Mouse (Mus musculus): ENCODE results near the gene Primpol. TPM values are rescaled to one million over a fixed set of nuclear protein-coding genes. Genes with fewer than 3 reads are reported as not detected.

Primpol gene
- polyA plus RNA-seq, 1 experiment from 2014 or later = 7.9 TPM

DNA sequence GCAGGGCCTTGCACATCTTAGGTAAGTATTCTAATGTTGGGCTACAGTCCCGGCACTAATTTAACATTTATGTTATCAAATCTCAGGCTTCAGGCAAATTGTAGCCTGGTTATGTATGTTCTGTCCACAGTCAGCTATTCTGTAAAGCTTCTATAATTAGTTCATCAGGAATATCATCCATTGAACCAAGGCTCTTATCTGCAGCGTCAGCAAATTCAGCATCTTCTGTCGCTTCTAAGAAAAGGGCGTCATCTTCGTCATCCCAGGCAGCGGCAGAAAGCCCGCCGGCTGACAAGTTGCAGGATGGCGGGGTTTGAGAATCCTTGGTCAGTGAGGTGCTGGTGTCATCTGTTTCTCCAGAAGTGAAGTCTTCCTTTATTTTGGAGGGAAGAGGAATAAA is 38.2 kb downstream of the Primpol start:
- peaks cover 55% of the 10 kb centered on the region for H3K36me3 ChIP-seq (ENCODE audit: control insufficient read depth, insufficient read depth)
- H3K9me3 ChIP-seq (replicated peaks; ENCODE audit: control insufficient read depth, low read length) = no peaks in the 10 kb centered on the region
- no peak overlapping the region for H3K27ac ChIP-seq (ENCODE audit: low read length)
- no peaks in the 10 kb centered on the region for H3K4me1 ChIP-seq (ENCODE audit: control insufficient read depth, low read depth, low read length)
- no peak for ATAC-seq (ENCODE audit: low read depth)
- no peaks in the 10 kb centered on the region for H3K27me3 ChIP-seq (ENCODE audit: control insufficient read depth, insufficient read depth, low read depth, low read length)
- no peak overlapping the region for H3K4me2 ChIP-seq (ENCODE audit: low read depth, low read length)
- H3K4me3 ChIP-seq (ENCODE audit: low read depth, low read length) = no peak overlapping the region
- WGBS (ENCODE audit: insufficient replicate concordance) = 84% methylated on average over 9 of the region's 9 CpGs
- no peak overlapping the region for H3K9ac ChIP-seq (ENCODE audit: low read depth, low read length)

DNA sequence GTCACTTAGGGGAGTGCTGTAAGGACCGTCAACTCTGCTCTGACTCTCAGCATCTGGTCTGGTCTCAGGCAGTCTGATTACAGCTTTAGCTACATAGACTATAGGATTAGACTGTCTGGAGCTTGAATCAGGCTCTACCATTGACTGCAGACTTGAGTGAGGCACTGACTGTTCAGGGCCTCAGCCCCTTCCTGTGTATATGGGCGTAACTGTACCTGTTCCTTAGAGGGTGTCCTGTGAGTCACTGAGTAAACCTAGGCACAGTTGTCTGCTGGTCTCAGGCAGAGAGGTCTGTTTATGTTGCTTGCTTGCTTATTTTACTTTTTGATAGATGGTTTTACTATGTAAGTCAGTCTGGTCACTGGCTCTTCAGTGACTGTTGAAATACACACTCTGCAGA is 43.0 kb downstream of the Primpol start:
- H3K9ac ChIP-seq (ENCODE audit: low read depth, low read length) = no peak overlapping the region
- no peaks in the 10 kb centered on the region for H3K4me1 ChIP-seq (ENCODE audit: control insufficient read depth, low read depth, low read length)
- ATAC-seq (ENCODE audit: low read depth) = no peak
- H3K9me3 ChIP-seq (replicated peaks; ENCODE audit: control insufficient read depth, low read length) = no peaks in the 10 kb centered on the region
- no peak overlapping the region for H3K4me2 ChIP-seq (ENCODE audit: low read depth, low read length)
- whole genome bisulfite sequencing (ENCODE audit: insufficient replicate concordance) = 82% methylated on average over 2 of the region's 2 CpGs
- H3K27me3 ChIP-seq (ENCODE audit: control insufficient read depth, insufficient read depth, low read depth, low read length) = no peaks in the 10 kb centered on the region
- peaks cover 44% of the 10 kb centered on the region for H3K36me3 ChIP-seq (ENCODE audit: control insufficient read depth, insufficient read depth)
- no peak overlapping the region for H3K4me3 ChIP-seq (ENCODE audit: low read depth, low read length)
- no peak overlapping the region for H3K27ac ChIP-seq (ENCODE audit: low read length)

DNA sequence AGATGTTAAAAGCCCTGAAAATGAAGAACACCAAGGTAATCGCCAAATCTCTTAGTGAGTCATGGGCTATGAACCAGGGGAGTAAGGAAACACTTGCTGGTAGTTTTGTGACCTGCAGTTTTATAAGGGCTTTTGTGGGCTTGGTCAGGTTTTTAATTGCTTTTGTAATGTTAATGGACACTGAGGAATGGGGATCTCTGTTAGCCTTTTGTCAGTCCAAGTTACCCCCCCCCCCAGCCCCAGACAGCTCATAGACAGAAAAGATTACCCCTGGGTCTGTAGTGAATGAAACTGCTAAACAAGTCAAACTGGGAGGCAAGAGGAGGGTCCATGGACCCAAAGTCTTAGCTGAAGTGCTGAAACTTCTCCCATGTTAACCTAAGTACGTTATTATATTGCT is 43.6 kb downstream of the Primpol start:
- peaks cover 39% of the 10 kb centered on the region for H3K36me3 ChIP-seq (ENCODE audit: control insufficient read depth, insufficient read depth)
- no peaks in the 10 kb centered on the region for H3K9me3 ChIP-seq (replicated peaks; ENCODE audit: control insufficient read depth, low read length)
- no peak overlapping the region for H3K4me3 ChIP-seq (ENCODE audit: low read depth, low read length)
- 87% methylated on average over 2 of the region's 2 CpGs for WGBS (ENCODE audit: insufficient replicate concordance)
- H3K4me2 ChIP-seq (ENCODE audit: low read depth, low read length) = no peak overlapping the region
- H3K27ac ChIP-seq (ENCODE audit: low read length) = no peak overlapping the region
- no peak overlapping the region for H3K9ac ChIP-seq (ENCODE audit: low read depth, low read length)
- no peaks in the 10 kb centered on the region for H3K27me3 ChIP-seq (ENCODE audit: control insufficient read depth, insufficient read depth, low read depth, low read length)
- H3K4me1 ChIP-seq (ENCODE audit: control insufficient read depth, low read depth, low read length) = no peaks in the 10 kb centered on the region
- no peak for ATAC-seq (ENCODE audit: low read depth)

DNA sequence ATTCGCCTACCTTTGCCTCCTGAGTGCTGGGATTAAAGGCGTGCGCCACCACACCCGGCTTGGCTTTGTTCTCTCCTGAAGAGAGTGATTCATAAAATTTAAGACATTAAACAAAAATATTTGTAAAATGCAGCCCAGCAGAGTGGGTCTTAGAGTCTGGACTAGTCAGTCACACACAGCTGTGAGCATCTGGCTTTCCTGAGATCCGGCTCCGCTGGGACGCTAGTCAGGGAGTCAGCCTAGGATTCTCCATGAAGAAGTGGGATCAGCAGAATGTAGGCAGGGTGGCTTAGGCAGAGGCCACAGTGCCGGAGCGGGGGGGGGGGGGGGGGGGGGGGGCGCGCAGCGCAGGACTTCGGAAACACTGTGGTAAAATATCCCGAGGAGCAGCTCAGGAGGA is 46.3 kb downstream of the Primpol start:
- Histone ChIP-seq H3K9ac (ENCODE audit: low read depth, low read length) (no peak overlapping the region), H3K4me2 (ENCODE audit: low read depth, low read length) (no peak overlapping the region), H3K27ac (ENCODE audit: low read length) (no peak overlapping the region), H3K27me3 (ENCODE audit: control insufficient read depth, insufficient read depth, low read depth, low read length) (no peaks in the 10 kb centered on the region), H3K4me3 (ENCODE audit: low read depth, low read length) (no peak overlapping the region), H3K36me3 (ENCODE audit: control insufficient read depth, insufficient read depth) (peaks cover 20% of the 10 kb centered on the region), H3K4me1 (ENCODE audit: control insufficient read depth, low read depth, low read length) (no peaks in the 10 kb centered on the region), H3K9me3 (replicated peaks; ENCODE audit: control insufficient read depth, low read length) (no peaks in the 10 kb centered on the region)
- ATAC-seq (ENCODE audit: low read depth) = no peak
- 91% methylated on average over 8 of the region's 14 CpGs for WGBS (ENCODE audit: insufficient replicate concordance)

DNA sequence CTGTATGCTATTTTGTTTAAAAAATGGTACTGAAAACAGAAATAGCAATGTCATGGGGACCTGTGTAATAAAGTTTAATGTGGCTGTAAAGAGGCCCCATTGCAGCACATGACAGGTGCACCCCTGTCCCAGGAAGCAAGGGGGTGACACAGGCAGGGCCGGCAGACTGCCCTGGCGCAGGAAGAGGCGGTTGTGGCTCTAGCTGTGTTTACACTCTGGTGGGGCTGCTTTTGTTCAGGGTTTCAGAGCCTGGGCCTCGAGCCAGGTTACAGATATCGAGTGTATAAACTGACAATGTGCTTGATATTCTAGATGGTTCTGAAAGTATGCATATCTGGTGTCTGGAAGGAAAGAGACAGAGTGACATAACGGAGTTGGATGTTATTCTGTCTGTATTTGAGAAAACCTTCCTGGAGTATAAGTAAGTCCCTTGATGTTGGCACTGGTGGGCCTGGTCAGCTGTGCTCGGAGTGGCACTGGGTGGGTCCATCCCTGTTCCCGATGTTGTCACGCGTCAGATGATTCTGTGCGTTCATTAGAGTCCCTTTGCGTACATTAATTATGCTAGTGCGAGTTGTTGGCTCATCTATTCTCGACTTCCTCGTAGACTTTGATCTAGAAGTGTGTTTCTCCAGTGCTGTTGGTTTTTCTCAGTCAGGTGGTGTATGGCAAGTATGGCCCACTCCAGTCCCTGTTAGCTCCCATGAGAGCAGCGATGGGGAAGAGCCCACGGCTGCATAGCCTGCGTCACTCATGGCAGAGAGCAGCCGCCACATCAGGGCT is 47.2 kb downstream of the Primpol start:
- 88% methylated on average over 19 of the region's 19 CpGs for WGBS (ENCODE audit: insufficient replicate concordance)
- Histone ChIP-seq H3K36me3 (ENCODE audit: control insufficient read depth, insufficient read depth) (peaks cover 18% of the 10 kb centered on the region), H3K27ac (ENCODE audit: low read length) (no peak overlapping the region), H3K4me1 (ENCODE audit: control insufficient read depth, low read depth, low read length) (no peaks in the 10 kb centered on the region), H3K9me3 (replicated peaks; ENCODE audit: control insufficient read depth, low read length) (no peaks in the 10 kb centered on the region), H3K4me2 (ENCODE audit: low read depth, low read length) (no peak overlapping the region), H3K27me3 (ENCODE audit: control insufficient read depth, insufficient read depth, low read depth, low read length) (no peaks in the 10 kb centered on the region), H3K9ac (ENCODE audit: low read depth, low read length) (no peak overlapping the region), H3K4me3 (ENCODE audit: low read depth, low read length) (no peak overlapping the region)
- ATAC-seq (ENCODE audit: low read depth) = no peak

DNA sequence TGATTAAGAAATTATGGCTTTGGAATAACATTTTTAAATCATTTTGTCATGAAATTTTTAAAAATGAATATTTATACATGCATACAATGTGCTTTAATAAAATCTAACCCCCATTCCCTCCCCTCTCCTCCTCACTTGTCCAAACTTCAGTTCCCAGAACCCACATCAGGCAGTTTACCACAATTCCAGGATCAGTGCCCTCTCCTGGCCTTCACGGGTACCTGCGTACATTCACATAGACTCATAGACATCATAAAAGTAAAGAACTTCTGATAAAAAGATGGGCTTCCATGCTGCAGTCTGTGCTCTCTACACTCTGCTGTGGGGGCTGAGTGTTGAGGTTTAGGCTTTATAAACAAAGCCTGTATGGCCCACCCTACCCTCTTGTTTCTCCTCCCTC is 48.1 kb downstream of the Primpol start:
- peaks cover 14% of the 10 kb centered on the region for H3K36me3 ChIP-seq (ENCODE audit: control insufficient read depth, insufficient read depth)
- 79% methylated on average over 2 of the region's 2 CpGs for WGBS (ENCODE audit: insufficient replicate concordance)
- H3K4me1 ChIP-seq (ENCODE audit: control insufficient read depth, low read depth, low read length) = no peaks in the 10 kb centered on the region
- H3K27me3 ChIP-seq (ENCODE audit: control insufficient read depth, insufficient read depth, low read depth, low read length) = no peaks in the 10 kb centered on the region
- ATAC-seq (ENCODE audit: low read depth) = no peak
- no peak overlapping the region for H3K4me2 ChIP-seq (ENCODE audit: low read depth, low read length)
- no peak overlapping the region for H3K9ac ChIP-seq (ENCODE audit: low read depth, low read length)
- H3K27ac ChIP-seq (ENCODE audit: low read length) = no peak overlapping the region
- no peak overlapping the region for H3K4me3 ChIP-seq (ENCODE audit: low read depth, low read length)
- H3K9me3 ChIP-seq (replicated peaks; ENCODE audit: control insufficient read depth, low read length) = no peaks in the 10 kb centered on the region

DNA sequence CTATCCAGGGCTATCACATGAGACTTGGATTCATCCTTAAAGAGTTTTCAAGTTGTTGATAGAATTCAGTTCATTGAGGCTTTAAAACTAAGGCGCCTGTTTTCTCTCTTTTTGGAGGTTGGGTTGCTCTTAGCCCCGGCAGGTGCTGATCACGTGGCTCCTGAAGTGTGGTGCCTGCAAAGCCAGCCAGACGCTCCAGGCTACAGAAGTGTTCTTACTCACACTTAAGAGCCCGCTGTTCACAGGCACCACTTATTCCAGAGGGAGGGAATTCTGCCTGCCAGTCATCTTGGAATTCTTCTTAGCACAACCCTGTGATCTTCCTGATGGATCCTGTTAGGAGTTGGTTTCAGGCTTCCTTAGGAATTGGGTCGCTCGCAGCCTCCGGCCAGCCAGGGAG is 49.1 kb downstream of the Primpol start:
- H3K9me3 ChIP-seq (replicated peaks; ENCODE audit: control insufficient read depth, low read length) = no peaks in the 10 kb centered on the region
- ATAC-seq (ENCODE audit: low read depth) = no peak

DNA sequence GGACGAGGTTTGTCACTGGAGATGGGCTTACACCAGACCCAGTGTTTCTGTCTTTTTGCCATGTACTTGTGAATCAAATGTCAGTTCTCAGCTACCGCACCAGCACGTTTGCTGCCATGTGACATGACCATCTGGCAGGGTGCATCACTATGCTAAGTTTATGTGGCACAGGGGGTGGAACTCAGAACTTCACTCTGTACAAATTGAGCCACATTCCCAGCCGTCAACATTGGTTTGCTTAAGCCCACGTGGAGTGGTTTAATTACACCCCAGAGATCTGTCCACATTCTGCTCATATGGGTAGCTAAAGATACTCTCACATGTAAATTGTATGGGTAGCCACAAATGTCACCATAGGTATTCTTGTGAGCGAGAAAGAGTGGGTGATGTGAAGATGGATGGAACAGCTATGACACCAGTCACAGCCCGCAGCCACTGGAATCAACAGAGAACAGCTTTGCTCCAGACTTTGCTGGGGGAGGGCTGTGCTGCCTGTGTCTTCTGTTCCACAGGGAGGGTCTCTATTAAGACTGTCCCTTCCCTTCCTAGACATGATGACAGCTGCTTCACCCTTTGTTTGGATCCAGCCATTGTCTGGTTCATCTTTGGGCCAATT is 50.0 kb downstream of the Primpol start:
- H3K4me2 ChIP-seq (ENCODE audit: low read depth, low read length) = no peak overlapping the region
- ATAC-seq (ENCODE audit: low read depth) = no peak
- H3K4me3 ChIP-seq (ENCODE audit: low read depth, low read length) = no peak overlapping the region
- H3K27ac ChIP-seq (ENCODE audit: low read length) = no peak overlapping the region
- no peak overlapping the region for H3K9ac ChIP-seq (ENCODE audit: low read depth, low read length)
- peaks cover 17% of the 10 kb centered on the region for H3K36me3 ChIP-seq (ENCODE audit: control insufficient read depth, insufficient read depth)
- H3K9me3 ChIP-seq (replicated peaks; ENCODE audit: control insufficient read depth, low read length) = no peaks in the 10 kb centered on the region
- H3K4me1 ChIP-seq (ENCODE audit: control insufficient read depth, low read depth, low read length) = no peaks in the 10 kb centered on the region
- 74% methylated on average over 7 of the region's 7 CpGs for WGBS (ENCODE audit: insufficient replicate concordance)
- no peaks in the 10 kb centered on the region for H3K27me3 ChIP-seq (ENCODE audit: control insufficient read depth, insufficient read depth, low read depth, low read length)

More for the DNA sequence above, 49.1 kb downstream of the Primpol start:
- Histone ChIP-seq H3K4me2 (ENCODE audit: low read depth, low read length) (no peak overlapping the region), H3K4me3 (ENCODE audit: low read depth, low read length) (no peak overlapping the region), H3K4me1 (ENCODE audit: control insufficient read depth, low read depth, low read length) (no peaks in the 10 kb centered on the region), H3K27ac (ENCODE audit: low read length) (no peak overlapping the region), H3K27me3 (ENCODE audit: control insufficient read depth, insufficient read depth, low read depth, low read length) (no peaks in the 10 kb centered on the region), H3K9ac (ENCODE audit: low read depth, low read length) (no peak overlapping the region), H3K36me3 (ENCODE audit: control insufficient read depth, insufficient read depth) (peaks cover 8% of the 10 kb centered on the region)
- WGBS (ENCODE audit: insufficient replicate concordance) = 87% methylated on average over 8 of the region's 8 CpGs

DNA sequence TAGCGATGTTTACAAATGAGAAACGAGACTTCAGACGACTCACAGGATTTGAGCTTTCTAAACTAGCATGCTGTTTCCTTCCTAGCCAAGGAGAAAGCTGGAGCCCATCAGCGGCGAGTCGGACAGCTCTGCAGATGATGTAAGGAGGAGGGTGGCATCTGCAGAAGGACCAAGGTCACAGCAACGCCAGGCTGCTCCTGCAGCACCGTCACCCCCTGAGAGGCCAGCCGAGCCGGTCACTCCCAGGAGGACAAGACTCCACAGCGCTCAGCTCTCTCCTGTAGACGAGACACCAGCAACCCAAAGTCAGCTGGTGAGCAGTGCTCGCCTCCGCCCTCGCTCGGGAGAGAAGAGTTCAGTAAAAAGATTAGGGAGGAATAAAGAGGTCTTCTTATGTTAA is 54.7 kb downstream of the Primpol start:
- no peaks in the 10 kb centered on the region for H3K27me3 ChIP-seq (ENCODE audit: control insufficient read depth, insufficient read depth, low read depth, low read length)
- ATAC-seq (ENCODE audit: low read depth) = no peak
- H3K27ac ChIP-seq (ENCODE audit: low read length) = no peak overlapping the region
- H3K4me1 ChIP-seq (ENCODE audit: control insufficient read depth, low read depth, low read length) = no peaks in the 10 kb centered on the region
- 85% methylated on average over 16 of the region's 16 CpGs for WGBS (ENCODE audit: insufficient replicate concordance)
- H3K36me3 ChIP-seq (ENCODE audit: control insufficient read depth, insufficient read depth) = peaks cover 21% of the 10 kb centered on the region
- H3K9me3 ChIP-seq (replicated peaks; ENCODE audit: control insufficient read depth, low read length) = no peaks in the 10 kb centered on the region
- H3K9ac ChIP-seq (ENCODE audit: low read depth, low read length) = no peak overlapping the region
- no peak overlapping the region for H3K4me3 ChIP-seq (ENCODE audit: low read depth, low read length)
- no peak overlapping the region for H3K4me2 ChIP-seq (ENCODE audit: low read depth, low read length)

Measured in liver, embryonic 16.5 days (tissue).